Mouse (Mus musculus) heart, postnatal 36 days (tissue): ENCODE data around the gene Klra2. TPM values are rescaled to one million over a fixed set of nuclear protein-coding genes. Genes with fewer than 3 reads are reported as not detected.
"Not testable (repeated sequence)": the region's sequence is repeated elsewhere in the genome, so short reads cannot be mapped to it uniquely, and the experiment has no call there.

ENCODE experiments used
- DNase-seq, 2 experiments: peaks; one replicate each; pipeline ENCODE4 v3.0.0; 2021 to 2022
- intact Hi-C: fragments of 180-260 bp; cut with DNase I; formaldehyde crosslinking; loops from one replicate; pipeline ENCODE4 v1.15.1; 2025
- total RNA-seq, 2 experiments: library from RNA; stranded (reverse); gene quantifications; 2 replicates each; pipeline ENCODE4 v1.2.3; 2021

Gene Klra2
- under 1 TPM; 0.39 to 0.65 TPM for total RNA-seq

- intact Hi-C loops = no loop called here
- DNase-seq = no peak
Observed at GRCm38 (mm10) chr6:131247206-131247605, at the start of gene Klra2. Klra2 (minus strand) TSS chr6:131247362.

GRCm38 (mm10) chr6:131294435-131295112, 47.4 kb upstream of the Klra2 start:
- intact Hi-C loops = no loop called here
- no peak for DNase-seq

- DNase-seq = no peak
- intact Hi-C loops = loop anchor here (2.0 kb wide), 2 partner anchors 89 to 127 kb away; no protein-coding TSS in a partner anchor
Observed at GRCm38 (mm10) chr6:131293916-131294315, 46.8 kb upstream of the Klra2 start.

- peak; percentile 90 to 97 for DNase-seq
- intact Hi-C loops = loop anchor here (2.0 kb wide), 2 partner anchors 90 to 128 kb away; no protein-coding TSS in a partner anchor
Observed at GRCm38 (mm10) chr6:131292991-131293788, 46.0 kb upstream of the Klra2 start, which contains the start of gene Magohb. Magohb (minus strand) TSS chr6:131293244.

- intact Hi-C loops = loop anchor here (2.0 kb wide), 2 partner anchors 90 to 128 kb away; no protein-coding TSS in a partner anchor
- no peak for DNase-seq
Observed at GRCm38 (mm10) chr6:131292276-131292990, 45.3 kb upstream of the Klra2 start.

- intact Hi-C loops = no loop called here
- DNase-seq = no peak
Observed at GRCm38 (mm10) chr6:131290430-131290829, 43.3 kb upstream of the Klra2 start.

- DNase-seq, intact Hi-C loops: not testable (repeated sequence)
Observed at GRCm38 (mm10) chr6:131278160-131278559, 31.0 kb upstream of the Klra2 start.

- intact Hi-C loops = no loop called here
- DNase-seq = no peak
Observed at GRCm38 (mm10) chr6:131276659-131277058, 29.5 kb upstream of the Klra2 start.

- DNase-seq = no peak
- intact Hi-C loops = no loop called here
Observed at GRCm38 (mm10) chr6:131272311-131272710, 25.1 kb upstream of the Klra2 start.

- intact Hi-C loops = no loop called here
Observed at GRCm38 (mm10) chr6:131270312-131270711, 23.1 kb upstream of the Klra2 start.

GRCm38 (mm10) chr6:131269599-131269998, 22.4 kb upstream of the Klra2 start:
- DNase-seq = no peak
- intact Hi-C loops = no loop called here

More at GRCm38 (mm10) chr6:131270312-131270711, 23.1 kb upstream of the Klra2 start:
- no peak for DNase-seq

GRCm38 (mm10) chr6:131264175-131264574, 17.0 kb upstream of the Klra2 start:
- DNase-seq = no peak
- intact Hi-C loops = no loop called here

GRCm38 (mm10) chr6:131262778-131263177, 15.6 kb upstream of the Klra2 start:
- no peak for DNase-seq
- intact Hi-C loops = no loop called here

- intact Hi-C loops = no loop called here
- no peak for DNase-seq
Observed at GRCm38 (mm10) chr6:131262009-131262408, 14.8 kb upstream of the Klra2 start.

GRCm38 (mm10) chr6:131245081-131245480, 2.1 kb downstream of the Klra2 start:
- intact Hi-C loops = no loop called here

More at GRCm38 (mm10) chr6:131245081-131245480, 2.1 kb downstream of the Klra2 start:
- DNase-seq = no peak

Other genes starting within 250 kb of the Klra2 start
- gene Magohb, start 45.9 kb upstream of the Klra2 start, total RNA-seq = 1 to 10 TPM; 6.4 to 7.1 TPM
- under 1 TPM; 0.22 to 0.30 TPM for gene Styk1, start 106.2 kb upstream of the Klra2 start, total RNA-seq
- gene Ybx3, start 141.1 kb upstream of the Klra2 start, total RNA-seq = 100 to 1,000 TPM; 242 to 252 TPM
- not detected for gene 5430401F13Rik, start 239.0 kb upstream of the Klra2 start, total RNA-seq
- not detected for gene Gm6619, start 239.0 kb upstream of the Klra2 start, total RNA-seq